Mouse (Mus musculus): ENCODE measurements around the gene Hmgcs1. TPM values are rescaled to one million over a fixed set of nuclear protein-coding genes. Genes with fewer than 3 reads are reported as not detected.
A peak's percentile ranks its signal among the peaks of the same experiment; 100 is the strongest.
"Not testable (repeated sequence)": the region's sequence is repeated elsewhere in the genome, so short reads cannot be mapped to it uniquely, and the experiment has no call there.

The Hmgcs1 gene
- total RNA-seq, 2 experiments from 2014 or later = 300 to 363 TPM

GRCm38 (mm10) chr13:119704280-119704679 lies 14.1 kb downstream of the Hmgcs1 start:
- no peak for DNase-seq

- DNase-seq = not testable (repeated sequence)
Observed at GRCm38 (mm10) chr13:119706278-119706880, 16.2 kb downstream of the Hmgcs1 start.

- DNase-seq = no peak
Observed at GRCm38 (mm10) chr13:119706953-119707352, 16.8 kb downstream of the Hmgcs1 start.

- DNase-seq = no peak
Observed at GRCm38 (mm10) chr13:119707906-119708305, 17.7 kb downstream of the Hmgcs1 start.

GRCm38 (mm10) chr13:119708941-119709340 lies 18.8 kb downstream of the Hmgcs1 start:
- no peak for DNase-seq

GRCm38 (mm10) chr13:119709388-119710267 lies 19.4 kb downstream of the Hmgcs1 start:
- peak; percentile 24 to 58 for DNase-seq

- no peak for DNase-seq
Observed at GRCm38 (mm10) chr13:119710268-119710610, 20.1 kb downstream of the Hmgcs1 start.

- no peak for DNase-seq
Observed at GRCm38 (mm10) chr13:119712463-119712862, 22.3 kb downstream of the Hmgcs1 start.

- no peak for DNase-seq
Observed at GRCm38 (mm10) chr13:119713107-119713787, 23.1 kb downstream of the Hmgcs1 start.

- DNase-seq = no peak
Observed at GRCm38 (mm10) chr13:119713821-119714220, 23.6 kb downstream of the Hmgcs1 start.

GRCm38 (mm10) chr13:119716105-119716504 lies 25.9 kb downstream of the Hmgcs1 start:
- DNase-seq = no peak

- DNase-seq = no peak
Observed at GRCm38 (mm10) chr13:119722447-119722846, 32.3 kb downstream of the Hmgcs1 start.

GRCm38 (mm10) chr13:119723368-119723767 lies 33.2 kb downstream of the Hmgcs1 start:
- no peak for DNase-seq

- no peak for DNase-seq
Observed at GRCm38 (mm10) chr13:119724541-119724940, 34.4 kb downstream of the Hmgcs1 start.

- no peak for DNase-seq
Observed at GRCm38 (mm10) chr13:119727608-119728387, 37.6 kb downstream of the Hmgcs1 start.

GRCm38 (mm10) chr13:119729406-119729805 lies 39.2 kb downstream of the Hmgcs1 start:
- no peak for DNase-seq

- no peak for DNase-seq
Observed at GRCm38 (mm10) chr13:119731448-119731847, 41.3 kb downstream of the Hmgcs1 start.

- no peak for DNase-seq
Observed at GRCm38 (mm10) chr13:119741390-119742237, 51.4 kb downstream of the Hmgcs1 start.

- DNase-seq = no peak
Observed at GRCm38 (mm10) chr13:119742711-119743415, 52.7 kb downstream of the Hmgcs1 start.

- DNase-seq = no peak
Observed at GRCm38 (mm10) chr13:119743470-119743869, 53.3 kb downstream of the Hmgcs1 start.

GRCm38 (mm10) chr13:119746930-119747329 lies 56.8 kb downstream of the Hmgcs1 start:
- no peak for DNase-seq
